Mouse (Mus musculus) thymus, adult 2 months (tissue): ENCODE measurements around the gene Chml. TPM values are rescaled to one million over a fixed set of nuclear protein-coding genes. Genes with fewer than 3 reads are reported as not detected.

ENCODE experiments used
- DNase-seq: peaks from one replicate; pipeline ENCODE4 v3.0.0; 2021
- H3K27ac ChIP-seq: fragments of 200-500 bp; 2 replicates; pipeline ENCODE4 v1.5.1; 2012; ENCODE audit warnings: low read length, control low read depth; ENCODE audit not compliant: control insufficient read depth, insufficient read depth
- H3K27me3 ChIP-seq: fragments of 200-500 bp; 2 replicates; pipeline ENCODE4 v1.6.1; 2012; ENCODE audit warnings: mild to moderate bottlenecking, low read length, moderate library complexity, mixed read lengths; ENCODE audit not compliant: control insufficient read depth, insufficient read depth
- H3K36me3 ChIP-seq: fragments of 200-500 bp; 2 replicates; pipeline ENCODE4 v1.6.1; 2012; ENCODE audit warnings: mild to moderate bottlenecking, low read length, moderate library complexity; ENCODE audit not compliant: control insufficient read depth, insufficient read depth
- H3K4me1 ChIP-seq: fragments of 200-500 bp; replicated peaks from 2 replicates; pipeline ENCODE4 v1.6.1; 2012; ENCODE audit warnings: low read length; ENCODE audit not compliant: control insufficient read depth, insufficient read depth
- H3K4me3 ChIP-seq: fragments of 200-500 bp; 2 replicates; pipeline ENCODE4 v1.5.1; 2012; ENCODE audit warnings: mild to moderate bottlenecking, low read length, control low read depth, moderate library complexity; ENCODE audit not compliant: control insufficient read depth, insufficient read depth
- CTCF ChIP-seq: fragments of 200-500 bp; IDR thresholded peaks from 2 replicates; pipeline ENCODE4 v1.5.1; 2012; ENCODE audit warnings: mild to moderate bottlenecking, control low read depth, low read length, moderate library complexity, borderline replicate concordance; ENCODE audit not compliant: control insufficient read depth, poor library complexity, insufficient read depth; ENCODE audit errors: extremely low read depth
- POLR2A ChIP-seq: fragments of 200-500 bp; IDR thresholded peaks from 2 replicates; pipeline ENCODE4 v1.6.1; 2012; ENCODE audit warnings: mild to moderate bottlenecking, low read length, control low read depth, moderate library complexity; ENCODE audit not compliant: control insufficient read depth, poor library complexity, insufficient read depth; ENCODE audit errors: extremely low read depth
- WGBS: fragments of 180-500 bp; shearing (Covaris S2); methylation state at CpG from one replicate; pipeline ENCODE4 v1.1.7; 2018; 5-methylcytosine and 5-hydroxymethylcytosine counted together
- polyA plus RNA-seq: library from polyadenylated mRNA; depleted of rRNA; stranded (reverse); fragments of >200 nt; gene quantifications from 2 replicates; pipeline ENCODE4 v1.2.3, GENCODE M21; 2012

Gene Chml
- polyA plus RNA-seq, 1 experiment = 18.3 TPM

DNA sequence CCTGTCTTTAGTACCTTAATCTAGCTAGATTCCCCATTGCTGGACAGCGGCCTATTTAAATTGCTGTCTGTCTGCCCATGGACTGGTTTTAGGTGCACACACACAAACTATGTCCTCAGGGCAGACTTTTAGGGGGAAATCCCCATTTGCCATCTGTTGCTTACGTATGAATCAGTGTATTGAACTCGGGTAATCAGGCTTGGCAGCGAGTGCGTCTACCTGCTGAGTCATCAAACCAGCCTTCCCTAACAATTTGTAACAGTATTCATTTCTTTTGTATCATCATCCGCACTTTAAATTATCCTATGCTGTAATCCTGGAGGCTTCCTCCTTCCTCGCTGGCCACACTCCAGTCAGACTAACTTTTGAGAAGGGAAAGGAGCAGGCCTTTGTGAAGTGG lies 22.7 kb downstream of the Chml start:
- Histone ChIP-seq H3K4me3 (no peak overlapping the region), H3K36me3 (no peaks in the 10 kb centered on the region), H3K4me1 (no peaks in the 10 kb centered on the region), H3K27ac (no peak overlapping the region), H3K27me3 (no peaks in the 10 kb centered on the region)
- no peak for TF ChIP-seq POLR2A
- no peak for TF ChIP-seq CTCF
- WGBS = 89% methylated on average over 7 of the region's 7 CpGs
- no peak for DNase-seq

DNA sequence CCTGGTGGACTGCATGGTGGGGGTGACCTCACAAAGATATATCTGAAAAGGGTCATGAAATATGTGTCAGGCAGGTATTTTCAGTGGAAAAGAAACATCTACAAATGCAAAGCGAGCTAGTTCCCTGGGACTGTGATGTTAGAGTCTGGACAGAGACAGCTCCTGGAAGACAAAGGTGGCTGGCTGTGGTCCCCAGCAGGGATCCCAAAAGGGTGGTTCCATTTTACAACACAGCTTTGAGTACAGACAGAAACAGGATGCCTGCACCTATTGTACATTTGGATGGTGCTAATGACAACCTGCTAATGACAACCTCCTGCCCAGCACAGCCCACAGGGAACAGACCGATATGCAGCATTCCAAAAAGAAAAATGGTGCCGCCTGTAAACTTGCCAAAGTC lies 23.2 kb downstream of the Chml start:
- no peaks in the 10 kb centered on the region for H3K36me3 ChIP-seq
- no peaks in the 10 kb centered on the region for H3K4me1 ChIP-seq
- H3K27me3 ChIP-seq = no peaks in the 10 kb centered on the region
- over 99% methylated on average over 3 of the region's 3 CpGs for WGBS
- no peak for DNase-seq
- no peak overlapping the region for H3K27ac ChIP-seq
- H3K4me3 ChIP-seq = no peak overlapping the region
- TF ChIP-seq CTCF = no peak
- TF ChIP-seq POLR2A = no peak

DNA sequence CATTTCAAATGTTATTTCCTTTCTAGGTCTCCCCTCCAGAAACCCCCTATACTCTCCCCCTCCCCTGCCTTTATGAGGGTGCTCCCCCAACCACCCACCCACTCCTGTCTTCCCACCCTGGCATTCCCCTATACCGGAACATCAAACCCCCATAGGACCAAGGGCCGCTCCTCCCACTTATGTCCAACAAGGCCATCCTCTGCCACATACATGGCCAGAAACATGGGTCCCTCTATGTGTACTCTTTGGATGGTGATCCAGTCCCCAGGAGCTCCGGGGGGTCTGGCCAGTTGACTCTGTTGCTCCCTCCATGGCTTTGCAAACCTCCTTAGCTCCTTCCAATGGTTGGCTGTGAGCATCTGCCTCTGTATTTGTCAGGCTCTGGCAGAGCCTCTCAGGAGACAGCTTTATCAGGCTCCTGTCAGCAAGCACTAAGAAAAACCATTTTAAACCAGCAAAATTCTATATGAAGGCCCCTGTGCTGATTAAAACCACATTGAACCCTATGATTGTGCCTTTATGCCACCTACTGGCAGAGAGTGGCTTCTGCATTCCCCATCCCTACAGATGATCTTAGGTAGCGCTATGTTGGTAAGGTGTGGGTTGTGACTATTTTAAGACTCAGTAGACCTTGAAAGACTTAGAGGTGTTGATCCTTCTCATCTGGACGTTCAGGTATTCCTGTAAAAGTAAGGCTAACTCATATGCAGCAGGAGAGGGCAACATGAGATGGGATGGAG lies 23.9 kb downstream of the Chml start:
- DNase-seq = peak; percentile 46
- no peak for TF ChIP-seq POLR2A
- TF ChIP-seq CTCF = no peak

DNA sequence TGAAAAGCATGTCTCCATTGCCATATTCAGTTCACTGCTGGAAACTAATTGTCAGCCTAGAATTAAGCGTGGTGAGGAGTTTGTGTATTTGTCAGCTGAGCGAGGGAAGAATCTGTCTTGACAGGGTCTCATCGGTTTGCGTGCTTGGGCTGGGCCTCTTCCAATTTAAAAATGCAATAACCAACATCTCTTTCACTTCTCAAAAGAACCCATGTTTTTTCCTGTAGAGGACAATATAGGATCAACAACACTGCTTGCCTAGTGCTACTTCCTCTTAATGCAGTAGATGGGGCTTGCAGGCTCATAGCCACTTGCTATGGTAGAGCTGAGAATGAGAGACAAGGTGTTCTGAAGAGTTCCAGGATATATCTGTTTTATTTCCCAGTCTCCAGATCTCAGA lies 32.8 kb downstream of the Chml start:
- H3K4me3 ChIP-seq = no peak overlapping the region
- no peak for TF ChIP-seq CTCF
- no peak for TF ChIP-seq POLR2A
- no peak overlapping the region for H3K27ac ChIP-seq
- H3K4me1 ChIP-seq = no peaks in the 10 kb centered on the region
- 64% methylated on average over 4 of the region's 4 CpGs for WGBS
- H3K36me3 ChIP-seq = no peaks in the 10 kb centered on the region
- no peaks in the 10 kb centered on the region for H3K27me3 ChIP-seq
- DNase-seq = no peak

More for the DNA sequence above, 23.9 kb downstream of the Chml start:
- H3K27me3 ChIP-seq = no peaks in the 10 kb centered on the region
- H3K4me1 ChIP-seq = no peaks in the 10 kb centered on the region
- no peak overlapping the region for H3K27ac ChIP-seq
- no peak overlapping the region for H3K4me3 ChIP-seq
- WGBS = 61% methylated on average over 5 of the region's 5 CpGs
- H3K36me3 ChIP-seq = no peaks in the 10 kb centered on the region

DNA sequence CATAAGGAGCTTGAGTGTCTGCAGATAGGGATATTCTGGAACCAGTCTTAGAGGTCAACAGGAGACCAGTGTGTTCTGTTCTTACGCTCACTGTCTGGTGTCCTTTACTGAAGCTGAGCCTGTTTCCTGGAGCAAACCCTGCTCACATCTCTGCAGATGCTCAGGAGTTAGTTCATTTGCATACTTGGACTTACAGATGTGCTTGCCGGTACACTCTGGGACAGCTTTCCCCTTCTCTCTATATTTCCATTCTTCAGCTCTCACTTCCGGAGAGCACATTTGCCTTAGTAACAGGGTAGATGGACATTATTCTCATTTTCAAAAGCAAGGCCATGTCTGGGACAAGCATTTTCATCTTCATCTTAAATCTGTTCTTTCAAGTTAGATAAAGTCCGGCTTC lies 44.1 kb downstream of the Chml start:
- TF ChIP-seq CTCF = no peak
- TF ChIP-seq POLR2A = no peak
- no peak for DNase-seq
- Histone ChIP-seq H3K36me3 (no peaks in the 10 kb centered on the region), H3K4me1 (peaks cover 6% of the 10 kb centered on the region), H3K27me3 (no peaks in the 10 kb centered on the region), H3K4me3 (no peak overlapping the region), H3K27ac (no peak overlapping the region)
- WGBS = 97% methylated on average over 4 of the region's 4 CpGs

DNA sequence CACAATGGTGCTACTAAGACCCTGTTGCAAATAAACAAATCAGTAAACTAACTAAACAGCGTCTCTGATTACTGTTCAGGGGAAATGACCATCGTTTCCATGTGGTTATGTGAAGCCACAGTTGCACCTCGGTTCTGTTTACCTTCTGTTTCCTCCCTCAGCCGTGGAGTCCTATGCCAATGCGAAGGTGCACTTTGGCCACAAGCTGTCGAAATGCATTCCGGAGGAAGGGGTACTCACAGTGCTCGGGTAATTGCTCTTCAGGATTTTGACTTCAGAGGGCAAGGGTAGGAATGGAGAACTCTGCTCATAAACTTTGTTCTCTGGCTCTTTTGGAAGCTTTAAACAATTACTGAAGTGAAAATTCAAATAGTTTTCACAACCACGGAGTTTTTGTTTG lies 45.7 kb downstream of the Chml start:
- no peak for DNase-seq
- Histone ChIP-seq H3K27ac (no peak overlapping the region), H3K4me1 (peaks cover 8% of the 10 kb centered on the region), H3K27me3 (no peaks in the 10 kb centered on the region), H3K36me3 (no peaks in the 10 kb centered on the region), H3K4me3 (no peak overlapping the region)
- TF ChIP-seq POLR2A (no peak), CTCF (no peak)
- WGBS = 35% methylated on average over 9 of the region's 9 CpGs
